Mouse (Mus musculus) testis, postnatal 10 days (tissue): ENCODE data around the gene Rps6ka1.
A peak's percentile ranks its signal among the peaks of the same experiment; 100 is the strongest.

Experiments
- DNase-seq: peaks from one replicate; pipeline ENCODE4 v3.0.0; 2021; ENCODE audit warnings: low spot score

The Rps6ka1 gene

GRCm38 (mm10) chr4:133897431-133897891 is 9.9 kb upstream of the Rps6ka1 start:
- DNase-seq: no peak

GRCm38 (mm10) chr4:133896984-133897383 is 9.4 kb upstream of the Rps6ka1 start:
- DNase-seq: no peak

GRCm38 (mm10) chr4:133896002-133896401 is 8.4 kb upstream of the Rps6ka1 start:
- no peak for DNase-seq

- DNase-seq: peak; percentile 58
These were observed 348 bp downstream of the Rps6ka1 start for GRCm38 (mm10) chr4:133887249-133887648.

GRCm38 (mm10) chr4:133885991-133886501 is 1.6 kb downstream of the Rps6ka1 start:
- no peak for DNase-seq

GRCm38 (mm10) chr4:133885331-133885730 is 2.3 kb downstream of the Rps6ka1 start:
- DNase-seq: no peak

- no peak for DNase-seq
These were observed 2.7 kb downstream of the Rps6ka1 start for GRCm38 (mm10) chr4:133884888-133885287.

GRCm38 (mm10) chr4:133884127-133884753 is 3.4 kb downstream of the Rps6ka1 start:
- no peak for DNase-seq

GRCm38 (mm10) chr4:133881851-133882250 is 5.7 kb downstream of the Rps6ka1 start:
- DNase-seq: no peak

- DNase-seq: no peak
These were observed 6.2 kb downstream of the Rps6ka1 start for GRCm38 (mm10) chr4:133881399-133881798.

- no peak for DNase-seq
These were observed 8.3 kb downstream of the Rps6ka1 start for GRCm38 (mm10) chr4:133879145-133879902.

- DNase-seq: no peak
These were observed 9.5 kb downstream of the Rps6ka1 start for GRCm38 (mm10) chr4:133877850-133878755.

GRCm38 (mm10) chr4:133874865-133875517 is 12.6 kb downstream of the Rps6ka1 start:
- no peak for DNase-seq

GRCm38 (mm10) chr4:133873926-133874864 is 13.4 kb downstream of the Rps6ka1 start:
- no peak for DNase-seq

- DNase-seq: no peak
These were observed 14.2 kb downstream of the Rps6ka1 start for GRCm38 (mm10) chr4:133873431-133873851.

GRCm38 (mm10) chr4:133872812-133873300 is 14.7 kb downstream of the Rps6ka1 start:
- DNase-seq: no peak

- DNase-seq: no peak
These were observed 15.3 kb downstream of the Rps6ka1 start for GRCm38 (mm10) chr4:133872222-133872811.

GRCm38 (mm10) chr4:133865231-133865630 is 22.4 kb downstream of the Rps6ka1 start:
- no peak for DNase-seq

- no peak for DNase-seq
These were observed 23.1 kb downstream of the Rps6ka1 start for GRCm38 (mm10) chr4:133864380-133864981.
